Mouse (Mus musculus): ENCODE results near the gene P2ry14. TPM values are rescaled to one million over a fixed set of nuclear protein-coding genes. Genes with fewer than 3 reads are reported as not detected.

The P2ry14 gene
- total and polyA plus RNA-seq, 3 experiments: 0.08 to 0.13 TPM; not detected in 1

Other genes with a start within 250 kb of the P2ry14 start
- under 0.01 TPM in 1 of 2 replicates, not detected in the other for gene Med12l, start 147.8 kb downstream of the P2ry14 start, total RNA-seq (2012; rRNA removed)
- gene Med12l, start 147.8 kb downstream of the P2ry14 start, polyA plus RNA-seq (2012; ENCODE audit: insufficient read depth in 1 of 2, insufficient read length in 2 of 2, low read depth in 1 of 2, low replicate concordance in 2 of 2, missing spikeins in 1 of 2): under 1 TPM in 1 of 2 experiments, not detected in 1; 0.03 TPM
- gene Gpr171, start 51.8 kb downstream of the P2ry14 start, total RNA-seq (2012; rRNA removed): not detected in 2 replicates
- not detected for gene Gpr171, start 51.8 kb downstream of the P2ry14 start, polyA plus RNA-seq (2012; ENCODE audit: insufficient read depth in 1 of 2, insufficient read length in 2 of 2, low read depth in 1 of 2, low replicate concordance in 2 of 2, missing spikeins in 1 of 2)
- gene Gpr87, start 41.5 kb upstream of the P2ry14 start, total RNA-seq (2012; rRNA removed): not detected in 2 replicates
- gene Gpr87, start 41.5 kb upstream of the P2ry14 start, polyA plus RNA-seq (2012; ENCODE audit: insufficient read depth in 1 of 2, insufficient read length in 2 of 2, low read depth in 1 of 2, low replicate concordance in 2 of 2, missing spikeins in 1 of 2): not detected
- not detected in 2 replicates for gene P2ry13, start 57.3 kb upstream of the P2ry14 start, total RNA-seq (2012; rRNA removed)
- not detected for gene P2ry13, start 57.3 kb upstream of the P2ry14 start, polyA plus RNA-seq (2012; ENCODE audit: insufficient read depth in 1 of 2, insufficient read length in 2 of 2, low read depth in 1 of 2, low replicate concordance in 2 of 2, missing spikeins in 1 of 2)
- gene P2ry12, start 109.3 kb upstream of the P2ry14 start, total RNA-seq (2012; rRNA removed): not detected in 2 replicates
- not detected for gene P2ry12, start 109.3 kb upstream of the P2ry14 start, polyA plus RNA-seq (2012; ENCODE audit: insufficient read depth in 1 of 2, insufficient read length in 2 of 2, low read depth in 1 of 2, low replicate concordance in 2 of 2, missing spikeins in 1 of 2)
- gene Igsf10, start 190.8 kb upstream of the P2ry14 start, total RNA-seq (2012; rRNA removed): not detected in 2 replicates
- not detected for gene Igsf10, start 190.8 kb upstream of the P2ry14 start, polyA plus RNA-seq (2012; ENCODE audit: insufficient read depth in 1 of 2, insufficient read length in 2 of 2, low read depth in 1 of 2, low replicate concordance in 2 of 2, missing spikeins in 1 of 2)